Mouse (Mus musculus) stomach, embryonic 14.5 days (tissue): ENCODE measurements around the gene Tmem229a. TPM values are rescaled to one million over a fixed set of nuclear protein-coding genes. Genes with fewer than 3 reads are reported as not detected.

Source experiments
- ATAC-seq: fragments of 200-750 bp; cut with Nextera tagmentation; 2 replicates; pipeline ENCODE4 v1.8.0; 2017; ENCODE audit warnings: low read depth, moderate TSS enrichment; ENCODE audit not compliant: insufficient number of reproducible peaks, insufficient read depth, low FRiP score
- H3K27ac ChIP-seq: fragments of 300-500 bp; sonication (generic); 2 replicates; pipeline ENCODE4 v1.5.1; 2014; ENCODE audit warnings: mild to moderate bottlenecking, low read length, moderate library complexity, mixed read lengths
- H3K27me3 ChIP-seq: fragments of 300-500 bp; sonication (generic); 2 replicates; pipeline ENCODE4 v1.6.1; 2014; ENCODE audit warnings: low read length, control low read depth, mixed read lengths; ENCODE audit not compliant: control insufficient read depth, insufficient read depth
- H3K36me3 ChIP-seq: fragments of 300-500 bp; sonication (generic); 2 replicates; pipeline ENCODE4 v1.6.1; 2014; ENCODE audit warnings: mild to moderate bottlenecking, control low read depth, low read length, moderate library complexity, mixed read lengths; ENCODE audit not compliant: control insufficient read depth, insufficient read depth
- H3K4me1 ChIP-seq: fragments of 300-500 bp; sonication (generic); 2 replicates; pipeline ENCODE4 v1.6.1; 2014; ENCODE audit warnings: low read length, control low read depth, mixed read lengths; ENCODE audit not compliant: control insufficient read depth, insufficient read depth
- H3K4me2 ChIP-seq: fragments of 300-500 bp; sonication (generic); replicated peaks from 2 replicates; pipeline ENCODE4 v1.6.1; 2014; ENCODE audit warnings: low read depth, low read length, control low read depth
- H3K4me3 ChIP-seq: fragments of 300-500 bp; sonication (generic); 2 replicates; pipeline ENCODE4 v1.5.1; 2014; ENCODE audit warnings: low read depth, low read length, control low read depth
- H3K9ac ChIP-seq: fragments of 300-500 bp; sonication (generic); replicated peaks from 2 replicates; pipeline ENCODE4 v1.6.1; 2014; ENCODE audit warnings: low read depth, mild to moderate bottlenecking, control low read depth, low read length, moderate library complexity, mixed read lengths
- H3K9me3 ChIP-seq: fragments of 300-500 bp; sonication (generic); 2 replicates; pipeline ENCODE4 v1.6.1; 2016; ENCODE audit warnings: low read depth, low read length, control low read depth; ENCODE audit not compliant: control insufficient read depth
- WGBS: fragments of 180-500 bp; shearing (Covaris S2); extraction: QIAGEN DNeasy Blood & Tissue Kit; methylation state at CpG from one replicate; pipeline ENCODE4 v1.1.7; 2014; 5-methylcytosine and 5-hydroxymethylcytosine counted together
- polyA plus RNA-seq: library from polyadenylated mRNA; unstranded; fragments of >200 nt; fragmentation: Nextera tagmentation; extraction: Ambion mirVana; gene quantifications from 2 replicates; pipeline ENCODE4 v1.2.1, GENCODE M21; 2014

Tmem229a gene
- polyA plus RNA-seq: 1.0 TPM in 2 replicates

- Histone ChIP-seq H3K4me3 (peak within 1 kb of the TSS; percentile 45), H3K4me2 (peak within 1 kb of the TSS; percentile 93), H3K4me1 (no peaks in the 10 kb centered on the region), H3K27ac (no peak within 1 kb of the TSS), H3K9me3 (no peaks in the 10 kb centered on the region), H3K27me3 (0 out of 2 replicates have a peak, but pooled peaks cover 3% of the 10 kb centered on the region), H3K36me3 (no peaks in the 10 kb centered on the region), H3K9ac (peak within 1 kb of the TSS; percentile 25)
- peak; percentile 75 for ATAC-seq
- under 1% methylated on average over 41 of the region's 46 CpGs for WGBS
Measured at GRCm38 (mm10) chr6:24955946-24956585, at the start of gene Tmem229a. Gene Tmem229a (minus strand): TSS chr6:24956297.

- Histone ChIP-seq H3K36me3 (no peaks in the 10 kb centered on the region), H3K4me3 (no peak overlapping the region), H3K9me3 (no peaks in the 10 kb centered on the region), H3K27ac (no peak overlapping the region), H3K27me3 (no peaks in the 10 kb centered on the region), H3K4me2 (no peak overlapping the region), H3K9ac (no peak overlapping the region), H3K4me1 (no peaks in the 10 kb centered on the region)
- 54% methylated on average over 2 of the region's 2 CpGs for WGBS
- no peak for ATAC-seq
Measured at GRCm38 (mm10) chr6:24993754-24994153, 37.7 kb upstream of the Tmem229a start.

GRCm38 (mm10) chr6:24989836-24990235, 33.7 kb upstream of the Tmem229a start:
- Histone ChIP-seq H3K27ac (no peak overlapping the region), H3K4me2 (no peak overlapping the region), H3K9ac (no peak overlapping the region), H3K4me1 (no peaks in the 10 kb centered on the region), H3K4me3 (no peak overlapping the region), H3K9me3 (no peaks in the 10 kb centered on the region), H3K36me3 (no peaks in the 10 kb centered on the region), H3K27me3 (no peaks in the 10 kb centered on the region)
- ATAC-seq: no peak

DNA sequence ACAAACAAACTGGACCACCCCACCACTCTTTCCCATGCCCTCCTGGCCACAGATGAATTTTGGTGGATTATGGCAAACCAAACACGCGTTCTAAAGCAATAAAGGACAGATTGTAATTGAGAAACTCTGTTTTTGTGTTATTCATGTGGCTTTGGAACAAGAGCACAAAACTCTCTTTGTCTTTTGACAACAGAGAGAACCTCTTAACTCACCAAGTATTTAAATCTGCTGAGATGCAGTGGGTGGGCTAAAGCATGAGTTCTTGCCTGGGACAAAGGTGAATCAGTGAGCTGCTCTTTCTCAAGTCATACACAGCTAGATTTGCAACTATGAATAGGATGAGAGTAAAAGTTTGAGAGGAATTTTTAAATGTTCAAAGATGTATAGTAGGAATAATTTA, 20.1 kb upstream of the Tmem229a start:
- no peak overlapping the region for H3K9ac ChIP-seq
- H3K27me3 ChIP-seq: no peaks in the 10 kb centered on the region
- H3K9me3 ChIP-seq: no peaks in the 10 kb centered on the region
- no peaks in the 10 kb centered on the region for H3K36me3 ChIP-seq
- H3K4me3 ChIP-seq: no peak overlapping the region
- H3K27ac ChIP-seq: no peak overlapping the region
- 78% methylated on average over 2 of the region's 2 CpGs for WGBS
- H3K4me2 ChIP-seq: no peak overlapping the region
- ATAC-seq: no peak
- no peaks in the 10 kb centered on the region for H3K4me1 ChIP-seq

- Histone ChIP-seq H3K36me3 (no peaks in the 10 kb centered on the region), H3K9me3 (no peaks in the 10 kb centered on the region), H3K4me1 (no peaks in the 10 kb centered on the region), H3K27ac (no peak overlapping the region), H3K27me3 (no peaks in the 10 kb centered on the region), H3K4me3 (no peak overlapping the region), H3K4me2 (no peak overlapping the region), H3K9ac (no peak overlapping the region)
- 76% methylated on average over 3 of the region's 3 CpGs for WGBS
- ATAC-seq: no peak
Measured at GRCm38 (mm10) chr6:24968471-24969223, 12.6 kb upstream of the Tmem229a start.

GRCm38 (mm10) chr6:24967726-24968125, 11.6 kb upstream of the Tmem229a start:
- whole genome bisulfite sequencing: 90% methylated on average over 7 of the region's 7 CpGs
- Histone ChIP-seq H3K9ac (no peak overlapping the region), H3K27ac (no peak overlapping the region), H3K4me2 (no peak overlapping the region), H3K4me3 (no peak overlapping the region), H3K27me3 (no peaks in the 10 kb centered on the region), H3K9me3 (no peaks in the 10 kb centered on the region), H3K4me1 (no peaks in the 10 kb centered on the region), H3K36me3 (no peaks in the 10 kb centered on the region)
- no peak for ATAC-seq

DNA sequence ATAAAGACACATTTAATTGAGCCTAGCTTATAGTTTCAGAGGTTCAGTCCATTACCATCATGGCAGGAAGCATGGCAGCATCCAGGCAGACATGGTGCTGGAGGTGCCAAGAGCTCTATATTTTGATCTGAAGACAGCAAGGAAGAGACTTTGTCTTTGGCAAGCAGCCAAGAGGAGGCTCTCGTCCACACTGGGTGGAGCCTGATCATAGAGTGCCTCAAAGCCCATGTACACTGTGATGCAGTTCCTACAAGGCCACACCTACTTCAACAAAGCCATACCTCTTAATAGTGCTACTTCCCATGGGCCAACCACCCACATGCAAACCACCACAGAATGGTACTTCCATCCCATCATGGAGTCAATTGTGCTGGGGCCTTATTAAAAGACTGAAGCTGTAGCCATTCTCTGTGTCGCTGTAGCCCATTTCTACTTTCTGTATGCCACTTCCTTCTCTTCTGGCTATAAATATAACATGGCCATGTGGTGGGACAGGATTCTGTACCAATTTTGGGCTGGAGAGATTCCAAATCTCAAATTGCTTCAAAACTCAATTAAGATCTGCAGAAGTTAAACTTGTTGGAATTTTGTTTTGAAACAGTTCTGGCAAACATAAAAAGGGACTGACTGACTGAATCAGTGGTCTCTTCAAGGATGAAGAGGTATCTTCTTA, 10.0 kb upstream of the Tmem229a start:
- no peaks in the 10 kb centered on the region for H3K27me3 ChIP-seq
- H3K36me3 ChIP-seq: no peaks in the 10 kb centered on the region
- ATAC-seq: no peak; the same call in 1 of the 2 replicates
- H3K9me3 ChIP-seq: no peaks in the 10 kb centered on the region
- no peak overlapping the region for H3K4me2 ChIP-seq
- WGBS: 59% methylated on average over 2 of the region's 2 CpGs
- no peaks in the 10 kb centered on the region for H3K4me1 ChIP-seq
- H3K9ac ChIP-seq: no peak overlapping the region
- no peak overlapping the region for H3K4me3 ChIP-seq
- no peak overlapping the region for H3K27ac ChIP-seq

- Histone ChIP-seq H3K4me2 (no peak overlapping the region), H3K9ac (no peak overlapping the region), H3K9me3 (no peaks in the 10 kb centered on the region), H3K27ac (no peak overlapping the region), H3K27me3 (no peaks in the 10 kb centered on the region), H3K4me1 (no peaks in the 10 kb centered on the region), H3K36me3 (no peaks in the 10 kb centered on the region), H3K4me3 (no peak overlapping the region)
- WGBS: 79% methylated on average over 5 of the region's 5 CpGs
- no peak for ATAC-seq
Measured at GRCm38 (mm10) chr6:24963754-24964153, 7.7 kb upstream of the Tmem229a start.
